Mouse (Mus musculus): Measurements from ENCODE around the gene Ntsr2.

DNA sequence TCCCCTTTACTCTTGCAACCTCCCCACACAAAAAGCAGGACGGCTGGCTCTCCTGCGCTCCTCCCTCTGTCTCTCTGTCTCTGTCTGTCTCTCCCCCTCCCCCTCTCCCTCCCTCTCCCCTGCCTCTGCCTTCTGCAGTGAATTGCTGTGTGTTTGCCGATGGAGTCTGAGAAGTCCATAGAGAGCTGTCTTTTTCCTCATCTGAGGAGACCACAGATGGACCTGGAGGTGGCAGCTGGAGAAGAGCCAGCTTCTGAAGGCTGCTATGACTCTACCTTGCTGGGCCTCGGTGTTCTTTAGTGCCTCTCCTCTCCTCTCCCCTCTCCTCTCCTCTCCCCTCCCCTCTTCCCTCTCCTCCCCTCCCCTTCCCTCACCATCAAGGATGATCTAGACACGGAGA lies 47.6 kb upstream of the Ntsr2 start:
- TF ChIP-seq CTCF (IDR thresholded peaks at IDR 0.05; ENCODE audit: borderline replicate concordance, extremely low read depth, insufficient read depth, insufficient read length): no peak
- no peak for TF ChIP-seq POLR2A (IDR thresholded peaks at IDR 0.05; ENCODE audit: borderline replicate concordance, extremely low read depth, insufficient read depth, insufficient read length, poor library complexity, severe bottlenecking)
